Mouse (Mus musculus): Measurements from ENCODE around the gene Defb23.
A peak's percentile ranks its signal among the peaks of the same experiment; 100 is the strongest.

Gene Defb23

DNA sequence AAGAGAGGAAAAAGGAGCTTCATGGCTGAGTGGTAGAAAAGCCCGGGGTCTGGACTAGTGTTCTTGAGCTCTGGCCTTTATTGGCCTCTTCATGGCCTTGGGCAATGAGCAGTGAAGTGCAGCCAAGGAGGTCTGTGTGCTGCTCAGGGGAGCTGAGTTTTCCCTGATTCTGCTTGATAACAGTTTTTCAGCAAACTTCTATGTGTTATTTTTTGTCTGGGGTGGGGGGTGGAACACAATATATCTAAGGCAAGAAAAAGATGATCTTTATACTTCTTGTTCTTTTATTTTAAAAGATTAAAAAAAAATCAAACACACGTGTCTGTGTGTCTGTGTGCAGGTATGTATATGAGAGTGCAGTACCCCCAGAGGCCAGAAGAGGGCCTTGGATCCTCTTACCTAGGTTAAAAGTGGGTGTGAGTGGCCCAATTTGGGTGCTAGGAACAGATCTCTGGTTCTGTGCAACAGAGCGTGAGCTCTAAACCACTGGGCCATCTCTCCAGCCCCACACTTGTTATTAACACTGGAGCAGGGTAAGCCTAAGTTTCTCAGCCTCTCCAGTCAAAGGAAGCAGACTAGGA lies at the start of gene Defb23:
Gene Defb23, minus strand, starts transcription at position 51 of the 581 bp plus-strand sequence.
- no peak for DNase-seq (ENCODE audit: low spot score in 2 of 2)

DNA sequence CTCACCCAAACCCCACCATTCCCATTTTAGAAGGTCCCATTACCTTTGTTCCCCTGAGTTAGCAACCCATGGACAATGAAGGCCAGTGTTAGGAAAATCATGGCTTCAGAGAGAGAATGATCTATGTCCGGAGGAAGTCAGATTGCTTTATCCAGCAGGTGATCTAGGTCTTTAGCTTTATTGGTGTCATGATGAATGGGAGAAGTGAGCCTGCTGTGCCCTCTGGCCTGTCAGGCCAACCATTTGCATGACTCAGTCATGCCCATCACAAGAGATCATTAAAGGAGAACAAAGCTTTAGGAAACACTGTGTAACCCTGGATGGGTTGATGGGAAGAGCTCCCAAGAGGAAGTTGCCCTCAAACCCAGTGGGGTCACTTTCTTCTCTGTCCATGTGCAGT lies 47.2 kb upstream of the Defb23 start, which contains the start of gene Defb26:
Gene Defb26, minus strand, starts transcription at position 101 of the 400 bp plus-strand sequence.
- no peak for DNase-seq (ENCODE audit: low spot score in 2 of 2)

DNA sequence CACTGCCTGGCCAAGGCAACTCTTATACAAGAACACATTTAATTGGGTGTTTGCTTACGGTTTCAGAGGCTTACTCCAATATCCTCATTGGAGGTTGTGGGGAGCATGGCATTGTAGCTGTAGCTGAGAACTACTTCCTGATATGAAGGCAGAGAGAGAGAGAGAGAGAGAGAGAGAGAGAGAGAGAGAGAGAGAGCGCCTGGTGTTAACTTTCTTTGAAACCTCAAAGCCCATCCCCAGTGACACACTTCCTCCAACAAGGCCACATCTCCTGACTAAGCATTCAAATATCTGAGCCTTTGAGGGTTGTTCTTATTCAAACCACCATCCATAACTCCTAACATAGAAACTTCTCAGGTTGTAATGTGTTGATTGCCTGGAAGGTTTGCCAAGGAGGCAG lies 39.5 kb upstream of the Defb23 start:
- DNase-seq (ENCODE audit: low spot score in 2 of 2), result no peak

DNA sequence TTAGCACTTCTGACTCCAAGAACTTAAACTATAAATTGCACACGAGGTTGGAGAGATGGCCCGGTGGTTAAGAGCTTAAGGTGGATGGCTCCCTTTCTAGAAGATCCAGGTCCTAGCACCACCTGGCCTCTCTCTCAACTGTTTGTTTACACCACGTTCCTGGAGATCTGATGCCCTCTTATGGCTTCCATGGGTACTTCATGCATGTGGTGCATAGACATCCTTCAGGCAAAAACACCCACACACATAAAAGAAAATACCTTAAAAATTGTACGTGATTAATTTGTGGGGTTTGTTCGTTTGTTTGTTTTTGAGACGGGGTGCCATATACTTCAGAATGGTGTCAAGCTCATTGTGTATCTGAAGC lies 36.4 kb upstream of the Defb23 start:
- DNase-seq (ENCODE audit: low spot score in 2 of 2), result no peak

DNA sequence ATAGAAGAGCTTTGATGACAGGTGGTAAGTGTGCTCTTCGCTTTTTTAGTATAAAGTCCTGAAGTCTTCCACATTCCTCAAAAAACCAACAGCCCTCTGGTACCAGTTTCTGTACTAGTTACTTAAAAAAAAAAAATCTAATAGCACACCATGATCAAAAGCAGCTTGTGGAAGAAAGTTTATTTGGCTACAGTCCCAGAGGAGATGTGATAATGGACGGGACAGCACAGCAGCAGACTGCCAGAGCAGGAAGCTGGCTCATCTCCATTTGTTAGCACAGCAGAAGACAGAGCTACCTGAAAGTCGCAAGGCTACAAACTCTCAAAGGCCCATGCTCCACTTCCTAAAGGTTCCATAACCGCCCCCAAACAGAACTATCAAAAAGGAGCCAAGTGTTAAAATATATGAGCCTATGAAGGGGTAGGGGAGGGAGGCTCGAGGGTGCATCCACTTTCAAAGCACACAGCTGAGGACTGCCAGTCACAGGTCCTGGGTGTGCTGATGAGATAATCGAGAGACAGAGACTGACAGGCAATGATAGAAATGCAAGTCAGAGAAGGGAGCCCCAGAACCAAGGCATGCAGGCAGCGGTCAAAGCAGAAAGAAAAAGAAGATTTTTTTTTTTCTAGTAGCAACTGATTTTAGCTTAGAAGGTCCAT lies 35.9 kb upstream of the Defb23 start:
- no peak for DNase-seq (ENCODE audit: low spot score in 2 of 2)

DNA sequence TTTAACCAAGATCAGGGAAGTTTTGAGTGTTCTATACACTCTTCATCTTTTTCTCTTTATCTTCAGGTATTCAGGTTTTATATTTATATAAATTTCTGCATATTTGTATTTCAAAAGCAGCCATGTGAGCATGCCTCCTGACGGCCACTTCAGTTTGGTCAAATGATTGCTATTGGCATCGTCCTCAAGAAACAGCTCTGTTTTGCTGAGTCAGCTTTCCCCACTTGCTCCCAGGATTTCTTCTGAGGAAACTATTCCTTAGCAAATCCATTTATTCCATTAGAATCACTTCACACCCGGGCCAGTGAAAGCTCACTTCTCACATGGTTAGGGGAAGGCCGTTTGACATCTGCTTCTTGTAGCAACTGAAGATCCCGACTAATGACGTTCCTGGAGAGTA lies 33.6 kb upstream of the Defb23 start:
- DNase-seq (ENCODE audit: low spot score in 2 of 2), result no peak

DNA sequence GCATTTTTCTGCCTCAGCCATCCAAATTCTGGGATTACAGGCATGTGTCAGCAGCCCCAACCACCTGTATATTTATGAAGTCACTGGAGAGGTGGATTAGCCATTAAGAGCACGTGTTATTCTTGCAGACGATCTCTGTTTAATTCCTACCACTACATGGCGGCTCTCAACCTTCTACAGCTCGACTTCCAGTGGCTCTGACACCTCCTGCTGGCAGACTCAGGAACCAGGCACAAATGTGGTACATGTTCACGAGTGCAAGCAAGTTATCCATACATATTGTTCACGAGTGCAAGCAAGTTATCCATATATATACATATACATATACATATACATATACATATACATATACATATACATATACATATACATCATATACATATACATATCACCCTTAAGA lies 28.7 kb upstream of the Defb23 start:
- DNase-seq (ENCODE audit: low spot score in 2 of 2), result no peak

DNA sequence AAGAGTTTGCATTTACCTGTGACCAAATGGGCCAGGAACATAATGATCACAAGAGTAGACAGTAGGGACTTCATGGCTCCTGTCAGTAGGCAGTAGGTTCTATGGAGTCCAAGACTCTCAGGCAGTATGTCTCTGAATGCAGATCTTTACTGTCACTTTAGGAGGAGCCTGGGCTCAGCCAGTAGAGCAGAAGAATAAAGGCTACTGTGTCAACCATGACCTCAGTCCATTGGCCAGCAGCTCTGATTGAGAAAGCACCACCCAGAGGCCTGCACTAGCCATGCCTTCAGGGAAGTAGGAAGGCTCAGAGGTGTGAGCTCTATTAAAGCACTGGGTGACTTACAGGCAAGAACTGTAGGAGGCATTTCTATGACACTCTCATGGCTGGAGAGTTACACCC lies 25.6 kb upstream of the Defb23 start, which contains the start of gene Defb22:
Gene Defb22, minus strand, starts transcription at position 101 of the 400 bp plus-strand sequence.
- DNase-seq (ENCODE audit: low spot score in 2 of 2), result no peak

DNA sequence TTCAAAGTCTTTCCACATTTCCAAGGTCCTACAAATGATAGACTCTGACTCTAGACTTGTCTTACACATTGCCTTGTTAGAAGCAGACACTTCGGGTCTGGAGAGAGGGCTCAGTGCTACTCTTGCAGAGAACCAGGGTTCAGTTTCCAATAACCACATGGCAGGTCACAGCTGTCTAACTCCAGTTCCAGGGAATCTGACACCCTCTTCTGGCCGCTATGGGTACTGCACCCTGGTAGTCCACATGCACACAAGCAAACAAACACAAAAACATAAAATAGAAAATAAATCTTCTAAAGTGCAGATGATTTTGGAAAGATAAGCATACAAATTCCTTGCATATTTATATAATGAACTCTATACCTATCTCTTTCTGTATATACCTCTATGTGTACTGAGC lies 22.6 kb upstream of the Defb23 start:
- DNase-seq (ENCODE audit: low spot score in 2 of 2), result no peak

DNA sequence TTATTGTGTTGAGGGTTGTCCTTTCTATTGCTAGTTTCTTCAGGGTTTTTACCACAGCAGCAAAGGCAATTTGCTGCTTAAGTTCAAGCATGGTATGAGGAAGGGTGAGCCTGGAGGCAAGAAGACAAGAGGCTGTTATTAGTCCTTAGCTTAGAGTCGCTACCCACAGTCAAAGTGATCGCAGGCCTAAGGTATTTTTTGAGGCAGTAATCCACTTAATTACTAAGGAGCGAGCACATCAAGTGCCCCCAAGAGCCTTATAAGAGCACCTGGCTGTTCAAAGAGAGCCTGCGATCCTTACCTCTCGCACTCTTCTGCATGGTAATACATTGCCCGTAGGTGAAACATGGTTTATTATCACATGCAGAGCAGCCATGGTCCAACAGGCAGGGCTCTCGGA lies 17.3 kb upstream of the Defb23 start:
- DNase-seq (ENCODE audit: low spot score in 2 of 2), result no peak

DNA sequence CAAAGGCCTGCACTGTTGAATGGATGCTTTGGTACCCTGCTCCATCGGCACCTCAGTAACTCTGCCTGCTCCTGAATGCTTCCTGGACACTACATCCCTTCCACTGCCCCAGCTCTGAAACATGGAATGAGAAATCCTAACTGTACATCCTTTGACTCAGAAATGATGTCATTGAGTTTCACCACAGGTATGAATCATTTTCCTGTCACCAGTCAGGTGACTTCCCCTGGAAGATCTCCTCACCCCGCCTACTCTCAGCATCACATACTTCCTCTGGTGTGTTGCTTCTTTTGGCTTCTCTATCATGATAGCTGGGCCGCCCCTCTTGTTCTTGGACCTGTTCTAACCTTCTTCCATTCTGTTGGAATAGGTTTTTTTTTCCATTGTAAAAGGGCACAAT lies 16.5 kb upstream of the Defb23 start:
- no peak for DNase-seq (ENCODE audit: low spot score in 2 of 2)

DNA sequence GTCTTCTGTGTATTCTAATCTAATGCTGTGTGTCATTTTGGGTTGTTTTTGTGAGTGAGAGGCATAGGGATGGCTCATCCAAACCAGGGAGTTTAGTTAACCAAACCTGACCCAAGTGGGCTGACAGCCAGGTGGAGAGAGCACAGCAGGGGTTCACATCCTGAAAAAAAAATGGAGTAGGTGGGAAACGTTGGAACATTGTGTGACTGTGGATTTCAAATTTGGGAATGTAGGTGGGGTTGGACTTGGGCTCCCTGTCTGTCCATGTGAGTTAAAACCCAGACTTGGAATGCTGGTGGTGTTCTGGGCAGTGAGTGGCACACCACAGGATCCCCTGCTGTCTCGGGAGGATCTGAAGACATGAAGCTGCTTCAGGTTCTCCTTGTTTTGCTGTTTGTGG lies 12.3 kb upstream of the Defb23 start, which contains the start of gene Defb20:
Gene Defb20, plus strand, starts transcription at position 301 of the 400 bp plus-strand sequence.
- DNase-seq (ENCODE audit: low spot score in 2 of 2), result no peak

DNA sequence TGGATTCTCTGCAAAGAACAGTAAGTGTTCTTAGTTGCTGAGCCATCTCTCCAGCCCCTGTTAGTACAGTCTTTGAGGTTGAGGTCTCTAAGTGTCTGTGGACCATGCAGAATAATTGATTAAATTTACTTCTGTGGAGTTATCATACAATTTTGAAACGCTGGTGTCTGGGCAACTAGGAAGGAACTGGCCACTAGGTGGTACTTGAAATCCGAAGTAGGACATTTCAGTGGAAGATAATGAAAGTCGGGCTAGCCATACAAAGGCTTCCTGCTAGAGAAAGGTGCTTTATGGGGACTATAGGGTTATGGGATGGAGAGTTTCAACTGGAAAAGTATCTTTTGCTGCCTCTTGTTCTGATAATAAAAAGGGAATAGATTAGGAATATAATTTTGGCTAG lies 8.0 kb upstream of the Defb23 start:
- no peak for DNase-seq (ENCODE audit: low spot score in 2 of 2)

DNA sequence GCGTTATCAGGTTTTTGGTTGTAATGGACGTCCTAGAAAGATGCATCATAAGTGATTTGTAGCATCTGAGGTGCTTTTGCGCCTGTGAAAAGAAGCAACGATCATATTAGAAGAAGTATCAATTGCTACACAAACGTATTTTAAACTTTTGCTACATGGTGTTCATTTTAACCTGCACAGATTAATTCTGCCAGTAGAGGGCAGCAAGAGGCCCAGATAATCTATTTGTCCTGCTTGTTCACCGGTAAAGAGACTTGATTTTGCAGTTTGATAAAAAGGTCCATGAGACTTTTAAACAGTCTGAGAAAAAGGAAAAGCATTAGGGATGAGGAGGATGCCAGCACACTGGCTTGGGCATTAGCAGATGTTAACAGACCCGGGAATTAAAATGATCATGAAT lies 6.6 kb upstream of the Defb23 start:
- peak in 1 of 2 experiments; percentile 45 for DNase-seq (ENCODE audit: low spot score in 2 of 2)

DNA sequence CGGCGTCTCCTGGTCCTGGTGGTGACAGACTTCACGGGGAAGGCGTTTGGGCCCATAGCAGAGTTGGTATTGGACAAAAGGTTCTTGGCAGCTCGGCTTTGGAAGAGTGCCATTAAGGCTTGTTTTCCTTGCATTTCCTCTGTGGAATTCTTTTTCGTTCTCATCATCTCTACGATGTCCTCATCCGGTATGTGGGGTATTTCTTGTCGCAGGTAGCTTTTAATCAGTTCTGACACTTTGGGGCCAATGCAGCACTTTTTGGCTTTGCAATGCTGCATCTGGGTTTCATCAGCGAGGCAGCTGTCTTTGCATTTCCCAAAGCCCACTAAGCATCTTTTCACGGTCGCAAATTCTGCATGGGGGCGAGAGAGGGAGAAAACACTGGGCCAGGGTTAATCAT lies 5.2 kb downstream of the Defb23 start:
- DNase-seq (ENCODE audit: low spot score in 2 of 2), result no peak

DNA sequence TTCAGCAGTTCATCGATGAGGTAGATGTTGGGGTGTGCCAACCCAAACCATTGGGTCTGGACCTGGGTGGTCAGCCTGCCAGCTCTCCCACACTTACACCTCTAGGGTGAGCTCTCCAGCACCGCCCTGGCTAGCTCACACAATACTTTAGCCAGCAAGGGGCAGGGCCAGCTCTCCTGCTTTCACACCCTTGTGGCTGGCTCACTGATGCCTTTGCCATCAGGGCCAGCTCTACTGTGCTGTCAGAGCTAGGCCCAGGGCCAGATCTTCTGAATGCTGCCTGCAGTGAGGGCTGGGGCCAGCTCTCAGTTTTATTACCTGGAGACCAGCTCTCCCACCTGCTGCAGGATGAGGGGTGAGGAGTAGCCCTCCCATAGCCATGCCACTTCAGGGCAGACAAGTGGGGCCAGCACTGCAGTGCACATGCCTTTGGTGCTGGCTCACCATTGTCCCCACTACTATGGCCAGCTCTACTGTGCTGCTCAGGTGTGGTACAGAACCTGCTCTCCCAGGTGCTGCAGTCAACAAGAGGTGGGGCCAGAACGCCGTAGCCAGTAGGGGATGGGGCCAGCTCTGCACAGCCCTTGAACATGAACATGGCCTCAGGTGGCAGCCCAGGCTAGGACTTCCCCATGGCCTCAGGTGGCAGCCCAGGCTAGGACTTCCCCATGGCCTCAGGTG lies 12.2 kb downstream of the Defb23 start:
- DNase-seq (ENCODE audit: low spot score in 2 of 2), result no peak

DNA sequence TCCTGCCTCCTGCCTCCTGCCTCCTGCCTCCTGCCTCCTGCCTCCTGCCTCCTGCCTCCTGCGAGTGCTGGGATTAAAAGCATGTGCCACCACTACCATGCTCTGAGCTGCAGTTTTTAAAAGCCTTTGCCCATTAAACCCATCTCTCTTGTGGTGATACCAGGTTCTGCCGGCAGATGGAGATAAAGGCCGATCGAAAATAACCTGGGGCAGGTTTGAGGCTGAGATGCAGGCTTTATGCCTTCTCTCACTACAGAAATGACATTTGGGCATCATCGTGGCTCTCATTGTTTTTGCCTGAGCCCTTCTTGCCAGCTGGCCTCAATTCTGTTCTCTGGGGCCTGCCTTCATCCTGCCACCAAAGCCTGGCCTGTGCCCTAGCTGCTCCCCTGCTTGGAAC lies 14.2 kb downstream of the Defb23 start:
- DNase-seq (ENCODE audit: low spot score in 2 of 2), result peak; percentile 30 to 69

DNA sequence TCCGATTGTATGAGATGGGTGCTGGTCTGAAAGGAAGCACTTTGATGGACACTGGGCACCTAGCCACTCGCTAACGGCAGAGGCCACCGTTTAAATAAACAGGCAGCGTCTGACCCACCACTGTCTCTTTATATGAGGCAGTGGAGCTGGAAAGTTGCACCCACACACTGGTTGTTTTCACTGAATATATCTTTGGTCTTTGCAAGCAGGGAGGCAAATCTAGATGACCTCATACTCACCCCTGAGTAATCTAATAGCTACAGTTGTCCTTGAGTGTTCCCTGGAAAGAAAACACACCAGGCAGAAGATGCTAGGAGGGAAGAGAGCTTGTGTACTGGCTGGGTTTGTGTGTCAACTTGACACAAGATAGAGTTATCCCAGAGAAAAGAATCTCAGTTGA lies 17.0 kb downstream of the Defb23 start:
- no peak for DNase-seq (ENCODE audit: low spot score in 2 of 2)

DNA sequence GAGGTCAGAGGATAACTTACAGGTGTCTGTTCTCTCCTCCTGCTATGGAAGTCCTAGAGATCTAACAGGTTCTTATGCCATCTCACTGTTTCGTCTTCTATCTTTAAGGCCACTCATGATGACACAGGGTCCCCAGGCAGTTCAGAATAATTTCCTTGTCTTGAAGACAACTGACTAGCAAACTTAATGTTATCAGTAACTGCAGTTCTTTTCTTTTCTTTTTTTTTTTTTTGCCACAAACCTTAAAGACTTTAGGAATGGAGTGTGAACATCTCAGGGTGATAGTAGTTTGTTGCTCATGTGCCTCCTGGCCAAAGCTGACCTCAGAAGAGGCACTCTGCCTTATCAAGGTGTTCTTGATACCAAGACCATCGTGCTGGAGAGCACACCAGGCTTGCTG lies 17.8 kb downstream of the Defb23 start:
- DNase-seq (ENCODE audit: low spot score in 2 of 2), result no peak

DNA sequence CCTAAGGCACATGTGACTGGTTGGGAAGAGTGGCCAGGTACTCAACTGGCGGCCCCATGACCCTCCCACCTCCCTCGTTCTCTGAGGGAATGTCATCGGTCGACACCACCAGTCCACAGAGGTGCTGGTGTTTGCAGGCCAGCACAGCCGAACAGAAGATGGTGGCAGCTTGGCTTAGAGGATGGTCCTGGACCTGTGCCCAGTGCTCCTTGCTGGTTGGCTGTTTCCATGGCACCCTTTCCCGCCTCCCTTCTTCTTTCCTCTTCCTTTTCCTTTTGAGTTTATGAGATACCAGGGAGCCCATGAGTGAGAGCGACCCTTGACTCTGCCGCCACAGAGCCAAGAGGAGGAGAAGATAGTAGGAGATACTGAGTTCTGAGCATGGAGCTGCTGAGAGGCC lies 21.1 kb downstream of the Defb23 start:
- DNase-seq (ENCODE audit: low spot score in 2 of 2), result no peak

DNA sequence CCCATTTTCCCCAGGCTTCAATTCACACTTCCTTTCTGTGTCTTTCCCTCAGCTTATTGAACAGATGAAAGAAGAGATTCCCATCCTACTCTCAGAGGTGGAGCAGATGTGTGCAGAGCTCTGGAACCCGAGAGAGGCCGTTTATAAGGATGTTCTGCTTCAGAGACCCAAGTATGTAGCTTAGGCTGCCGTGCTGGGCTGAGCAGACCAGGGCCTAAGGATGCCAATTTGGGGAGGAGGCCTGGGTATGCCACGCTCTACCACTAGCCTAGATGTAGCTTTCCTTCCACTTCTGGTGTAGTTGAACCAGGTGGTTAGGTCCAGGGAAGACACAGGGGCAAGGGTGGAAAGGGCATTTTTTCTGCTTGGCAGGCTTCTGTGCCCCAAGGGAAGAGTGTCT lies 22.1 kb downstream of the Defb23 start:
- no peak for DNase-seq (ENCODE audit: low spot score in 2 of 2)

DNA sequence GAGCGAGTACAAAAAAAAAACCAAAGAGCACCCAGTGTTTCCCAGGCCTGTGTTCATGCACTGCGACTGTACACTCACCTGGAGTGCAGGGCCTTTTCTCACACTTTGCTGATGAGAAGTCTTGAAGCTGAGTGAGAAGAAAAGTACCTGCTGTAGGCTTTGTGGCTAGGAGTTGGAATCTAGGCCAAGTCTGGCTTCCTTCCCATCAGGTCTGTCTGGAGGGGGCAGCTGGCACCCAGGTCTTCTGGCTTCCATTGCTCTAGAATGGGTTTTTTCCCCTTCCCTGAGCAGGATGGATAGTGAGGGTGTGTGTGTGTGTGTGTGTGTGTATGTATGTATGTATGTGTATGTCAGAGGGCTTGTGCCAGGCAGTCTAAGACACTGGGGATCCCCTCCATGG lies 24.6 kb downstream of the Defb23 start:
- no peak for DNase-seq (ENCODE audit: low spot score in 2 of 2)

DNA sequence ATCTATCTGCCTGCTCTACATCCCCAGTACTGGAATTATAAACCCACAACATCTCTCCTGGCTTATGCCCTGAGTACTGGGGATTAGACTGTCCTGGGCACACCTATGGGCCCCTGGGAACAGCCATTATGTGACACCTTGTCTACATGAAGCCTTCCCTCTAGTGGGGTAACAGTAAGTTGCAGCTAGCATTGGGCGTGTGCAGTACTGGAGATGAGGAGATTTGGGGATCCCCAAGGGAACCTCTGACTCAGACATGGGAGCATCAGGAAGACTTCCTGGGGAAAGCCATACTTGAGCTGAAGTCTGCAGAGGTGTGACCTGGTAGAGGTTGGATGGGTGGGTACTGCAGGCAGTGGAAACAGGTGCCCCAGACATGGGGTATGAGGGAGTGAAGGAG lies 25.5 kb downstream of the Defb23 start:
- no peak for DNase-seq (ENCODE audit: low spot score in 2 of 2)

All from frontal cortex, postnatal 14 days (tissue).